Mouse (Mus musculus): Measurements from ENCODE around the gene Macrod2.

The Macrod2 gene

GRCm38 (mm10) chr2:142267836-142268235 is 1872.7 kb downstream of the Macrod2 start:
- no peak for DNase-seq

DNA sequence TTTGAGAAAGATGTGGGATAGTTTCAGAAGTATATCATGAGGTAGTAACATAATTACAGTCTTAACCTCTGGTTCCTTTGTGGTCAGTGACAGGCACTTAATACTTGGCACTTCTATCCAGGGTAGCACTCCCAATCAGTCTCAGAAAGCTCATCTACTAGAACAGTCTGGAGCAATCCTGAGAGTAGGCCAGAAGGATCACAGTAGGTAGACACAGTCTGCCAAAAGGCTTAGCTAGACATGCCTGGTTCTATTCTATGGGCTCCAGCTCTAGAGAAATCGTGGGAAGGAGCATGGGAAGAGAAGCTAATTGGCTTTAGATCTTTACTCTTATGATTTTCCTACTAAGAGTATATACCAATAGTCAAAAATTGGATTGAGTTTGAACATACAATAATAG is 1891.7 kb downstream of the Macrod2 start:
- DNase-seq, result no peak

DNA sequence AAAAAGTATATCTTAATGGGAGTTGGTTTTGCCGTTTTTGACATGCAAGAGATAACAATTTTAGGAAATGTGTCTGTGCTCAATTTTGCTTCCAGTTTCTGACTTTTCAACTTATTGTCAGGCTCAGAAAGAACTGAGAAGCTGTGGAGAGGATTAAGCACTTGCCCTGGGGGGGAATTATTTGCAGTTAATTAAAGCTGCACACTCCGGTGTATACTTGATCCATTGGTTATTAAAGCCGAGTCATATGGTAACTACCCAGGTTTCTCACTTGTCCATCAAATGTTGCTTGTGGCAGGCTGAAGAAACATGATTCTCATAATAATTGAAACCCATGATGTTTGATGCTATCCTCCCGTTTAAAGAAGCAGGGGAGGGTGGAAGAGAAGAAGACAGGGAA is 1899.7 kb downstream of the Macrod2 start:
- no peak for DNase-seq

- no peak for DNase-seq
Measured at GRCm38 (mm10) chr2:142303098-142303911, 1908.2 kb downstream of the Macrod2 start.

DNA sequence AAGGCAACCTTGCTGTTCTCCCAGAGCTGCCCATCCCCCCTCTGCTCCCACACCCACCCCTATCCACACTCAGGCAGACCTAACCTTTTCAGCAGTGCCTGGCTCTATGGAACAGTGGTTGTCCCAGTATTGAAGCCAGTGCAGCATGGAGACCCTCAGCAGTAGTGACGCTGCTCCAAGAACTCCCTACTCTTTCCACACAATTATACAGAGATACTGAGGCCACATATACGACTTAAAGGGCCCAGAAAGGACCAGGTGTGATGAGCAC is 1908.7 kb downstream of the Macrod2 start:
- no peak for DNase-seq

DNA sequence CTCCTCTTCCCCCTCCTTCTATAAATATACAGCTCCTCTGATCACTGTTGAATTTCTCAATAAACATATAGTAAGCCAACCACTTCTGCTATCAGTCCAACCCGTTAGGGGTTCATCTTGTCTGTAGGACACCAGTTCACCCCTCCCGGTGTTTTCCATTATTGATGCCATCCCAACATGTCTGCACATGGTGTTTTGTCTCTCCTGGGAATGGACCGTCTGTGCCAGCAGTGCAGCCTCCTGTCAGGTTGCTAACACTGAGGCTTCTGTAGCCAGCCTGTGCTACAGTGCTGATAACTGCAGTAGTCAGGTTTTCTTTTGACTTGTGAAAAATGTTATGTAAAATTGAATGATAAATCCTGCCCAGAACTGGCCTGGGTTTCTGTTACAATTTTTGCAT is 1928.0 kb downstream of the Macrod2 start:
- no peak for DNase-seq

DNA sequence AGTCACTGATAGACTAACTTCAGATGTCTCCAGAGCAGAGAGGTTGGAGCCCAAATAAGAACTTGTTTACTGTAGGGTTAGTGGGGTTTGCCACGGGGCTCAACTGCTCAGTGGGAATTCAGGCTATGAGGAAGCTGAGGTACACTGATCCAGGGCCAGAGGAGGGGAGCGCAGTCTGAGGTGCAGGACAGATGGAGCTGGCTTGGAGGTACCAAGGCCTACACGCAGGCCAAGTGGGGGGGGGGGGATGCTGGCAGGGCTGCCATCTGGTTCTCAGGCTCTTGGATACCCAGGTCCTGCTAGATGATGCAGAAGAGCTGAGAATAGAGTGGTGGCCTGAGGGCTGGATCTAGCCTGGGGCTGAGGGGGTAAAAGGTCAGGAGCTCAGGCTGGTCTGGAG is 1931.6 kb downstream of the Macrod2 start:
- DNase-seq, result no peak

DNA sequence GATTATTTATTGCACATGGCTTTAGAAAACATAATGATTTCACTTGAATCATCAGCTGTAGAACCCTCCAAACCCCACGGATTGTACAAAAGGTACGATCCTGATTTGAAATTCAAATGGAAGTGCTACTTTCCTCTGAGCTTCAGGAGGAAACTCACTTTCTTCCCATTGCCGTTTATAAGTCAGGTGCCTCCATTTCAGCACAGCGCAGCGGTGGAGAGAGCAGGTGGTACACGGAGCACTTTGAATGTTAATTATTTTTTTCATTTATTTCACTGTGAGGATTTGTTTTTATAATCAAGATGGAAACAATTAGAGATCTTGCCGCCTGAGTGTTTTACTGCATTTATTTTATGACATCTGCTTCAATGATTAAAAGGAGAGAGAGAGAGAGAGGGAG is 1934.7 kb downstream of the Macrod2 start:
- DNase-seq, result no peak

- DNase-seq, result no peak
Measured at GRCm38 (mm10) chr2:142334441-142335102, 1939.5 kb downstream of the Macrod2 start.

DNA sequence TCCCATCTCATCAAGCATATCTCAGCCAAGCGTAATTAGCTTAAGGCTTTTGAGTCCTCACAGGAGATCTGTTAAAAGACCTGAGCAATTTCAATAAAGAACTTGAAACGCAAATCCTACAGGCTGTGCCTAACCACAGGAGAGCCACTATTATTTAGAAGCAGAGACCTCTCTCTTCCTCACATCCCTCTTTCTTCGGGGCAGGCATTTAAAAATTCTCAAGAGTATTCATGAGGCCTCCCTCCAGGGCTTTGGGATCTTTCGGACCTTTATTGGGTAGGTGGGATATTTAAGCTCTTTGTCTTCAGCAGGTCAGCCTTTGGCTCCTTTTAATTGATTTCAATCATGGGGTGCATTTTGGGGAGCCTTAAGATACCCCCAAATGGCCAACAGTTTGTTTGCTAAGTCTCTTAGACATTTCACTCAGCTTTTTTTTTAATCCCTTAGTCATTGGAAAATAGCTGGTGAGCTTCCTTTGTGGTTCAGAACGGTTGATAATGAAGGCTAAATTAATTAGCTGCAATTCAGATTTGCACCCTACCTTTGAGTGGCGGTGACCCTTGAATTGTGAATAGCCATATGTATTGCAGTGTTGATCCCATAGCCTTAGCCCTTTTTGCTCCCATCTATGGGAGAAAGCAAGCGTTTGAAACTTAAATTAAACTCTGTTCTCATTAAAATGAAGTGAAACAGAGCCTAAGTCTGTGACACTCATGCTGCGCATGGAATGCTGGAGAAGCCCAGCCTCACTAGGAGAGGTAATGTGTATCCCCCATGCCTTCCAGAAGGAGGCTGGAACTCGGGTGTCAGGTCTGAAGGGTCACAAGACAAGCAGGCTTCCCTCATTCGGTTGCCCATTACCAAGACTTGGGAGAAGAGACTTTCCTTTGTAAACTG is 1940.2 kb downstream of the Macrod2 start:
- no peak for DNase-seq

DNA sequence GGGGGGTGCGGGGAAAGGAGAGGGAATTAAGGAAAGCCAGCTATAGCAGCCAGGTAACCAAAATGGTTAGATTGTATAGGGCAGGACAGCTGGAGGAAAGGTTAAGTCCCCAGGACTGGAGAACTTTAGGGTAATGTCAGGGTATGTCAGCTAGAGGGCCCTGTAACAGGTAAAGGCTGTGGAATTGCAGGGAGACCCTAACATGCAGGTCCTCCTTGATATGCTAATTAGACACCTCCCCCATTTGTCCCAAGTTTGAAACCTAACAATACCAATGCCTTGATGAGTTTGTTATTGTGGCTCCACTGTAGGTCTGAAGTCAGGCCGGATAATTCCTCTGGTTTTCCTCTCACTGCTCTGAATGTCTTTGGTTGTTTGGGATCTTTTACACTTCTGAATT is 1948.9 kb downstream of the Macrod2 start:
- no peak for DNase-seq

GRCm38 (mm10) chr2:142344758-142345157 is 1949.6 kb downstream of the Macrod2 start:
- DNase-seq, result no peak

GRCm38 (mm10) chr2:142349805-142350204 is 1954.7 kb downstream of the Macrod2 start:
- DNase-seq, result no peak

GRCm38 (mm10) chr2:142362888-142363287 is 1967.8 kb downstream of the Macrod2 start:
- no peak for DNase-seq

DNA sequence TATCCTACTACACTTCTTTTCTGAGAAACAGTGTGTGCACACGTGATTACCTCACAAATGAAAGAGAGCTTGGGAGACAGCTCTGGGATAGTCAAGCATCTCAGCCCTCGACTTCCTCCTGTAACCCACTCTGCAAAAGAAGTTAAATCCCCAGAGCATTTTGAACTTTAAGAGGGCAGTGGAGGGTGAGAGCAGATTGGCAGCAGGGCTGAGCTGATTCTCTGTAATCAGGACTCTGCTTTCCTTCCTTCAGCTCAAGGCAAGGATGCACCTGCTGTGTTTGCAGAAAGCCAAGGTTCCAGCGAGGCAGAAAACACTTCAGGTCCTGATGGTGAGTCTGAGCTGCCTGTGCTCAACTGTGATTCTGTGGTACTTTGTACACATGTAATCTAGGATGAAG is 1978.9 kb downstream of the Macrod2 start:
- DNase-seq, result no peak

GRCm38 (mm10) chr2:142380563-142380962 is 1985.5 kb downstream of the Macrod2 start:
- no peak for DNase-seq

DNA sequence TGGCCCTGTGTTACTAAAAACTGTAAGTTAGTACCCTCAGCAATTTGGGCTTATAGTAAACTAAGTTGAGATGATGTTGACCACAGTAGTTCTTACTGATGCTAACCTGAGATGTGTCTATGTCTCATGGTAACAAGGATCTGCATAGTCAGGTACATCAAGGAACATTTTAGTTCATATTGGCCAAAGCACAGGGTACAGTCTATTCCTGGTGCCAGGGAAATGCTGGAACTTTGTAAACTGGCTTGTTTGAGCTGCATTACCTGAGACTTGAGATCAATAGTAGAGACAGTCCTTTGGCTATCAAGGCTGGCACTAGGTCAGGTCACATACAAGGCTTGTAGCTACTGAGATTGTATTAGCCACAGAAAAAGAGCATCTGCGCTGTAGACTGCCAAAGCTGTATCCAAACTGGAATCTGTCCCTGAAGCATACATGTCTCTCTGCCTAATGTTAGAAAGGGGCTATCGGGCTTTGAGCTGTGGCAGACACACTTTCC is 1986.0 kb downstream of the Macrod2 start:
- DNase-seq, result no peak

GRCm38 (mm10) chr2:142393546-142393945 is 1998.4 kb downstream of the Macrod2 start:
- DNase-seq, result no peak

DNA sequence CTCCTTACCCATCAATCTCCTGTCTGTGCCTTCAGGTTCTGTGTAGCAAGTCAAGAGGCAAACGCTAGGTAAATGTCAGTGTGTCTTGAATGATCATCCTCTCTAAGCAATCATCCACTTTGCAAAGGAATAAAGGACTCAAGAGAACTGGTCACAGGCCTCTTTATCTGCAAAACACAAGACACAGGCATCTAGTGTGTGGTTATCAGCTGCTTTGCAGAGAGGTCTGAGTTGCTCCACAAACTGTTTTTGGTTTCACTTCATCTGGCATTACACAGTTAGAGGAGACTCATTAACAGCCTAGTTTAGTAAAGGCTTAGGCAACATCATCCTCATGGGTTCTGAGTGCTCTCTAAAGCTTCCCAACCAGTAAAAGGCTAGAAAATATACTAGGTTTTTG is 2004.4 kb downstream of the Macrod2 start:
- DNase-seq, result no peak

DNA sequence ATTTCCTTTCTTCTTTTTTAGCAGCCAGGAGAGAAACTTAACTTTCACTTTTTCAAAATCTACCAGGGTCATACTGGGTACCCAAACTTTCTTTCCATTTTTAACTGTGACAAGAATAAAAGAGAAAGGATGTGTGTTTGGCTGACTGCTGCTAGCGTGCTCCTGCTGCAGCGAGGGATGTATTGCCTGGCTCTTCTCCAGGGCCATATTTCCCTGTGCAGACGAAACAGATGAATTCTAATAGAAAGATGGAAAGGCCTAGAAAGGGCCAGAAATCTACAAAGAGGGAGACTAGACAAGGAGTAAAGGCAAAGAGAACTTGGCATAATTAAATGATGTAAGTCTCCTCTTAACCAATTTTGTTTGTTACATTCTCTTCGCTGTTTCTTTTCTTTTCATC is 2005.7 kb downstream of the Macrod2 start:
- no peak for DNase-seq

DNA sequence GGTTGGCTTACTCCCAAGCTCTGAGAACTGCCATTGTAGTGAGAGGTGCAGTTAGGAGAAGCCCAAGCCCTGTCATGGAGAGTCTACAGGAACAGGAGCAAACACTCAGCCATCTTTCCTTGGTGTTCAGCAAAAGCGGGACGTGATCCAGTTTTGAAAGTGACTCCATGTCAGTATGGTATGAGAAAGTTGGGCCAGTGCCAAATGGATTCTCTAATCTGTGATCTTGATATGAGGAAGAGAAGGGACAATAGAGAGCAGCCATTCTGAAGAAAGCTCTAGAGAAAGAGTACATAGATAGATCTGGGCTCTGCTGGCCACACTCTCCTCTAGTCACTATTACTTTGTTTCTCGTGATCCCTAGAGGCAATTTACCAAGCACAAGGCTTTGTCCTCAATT is 2006.2 kb downstream of the Macrod2 start:
- DNase-seq, result peak in 1 of 2 experiments; percentile 13

DNA sequence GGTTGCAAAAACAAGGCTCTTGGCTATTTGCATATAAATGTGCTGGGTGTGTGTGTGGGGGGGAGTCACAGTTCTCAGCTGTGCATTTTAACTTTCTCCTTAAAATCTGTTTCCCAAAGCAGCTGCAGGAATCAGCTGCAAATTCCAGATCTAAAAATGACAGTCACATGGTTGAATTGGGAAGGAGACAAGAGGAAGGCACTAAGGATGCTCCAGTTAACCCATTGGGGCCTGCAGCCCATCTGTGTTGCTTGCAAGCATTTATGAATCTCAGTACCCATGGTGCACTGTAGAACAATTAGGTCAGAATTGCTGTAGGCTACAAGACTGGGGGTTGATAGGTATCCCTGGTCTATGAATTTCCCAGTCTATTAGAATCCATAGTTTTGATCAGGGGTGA is 2008.3 kb downstream of the Macrod2 start:
- DNase-seq, result no peak

- DNase-seq, result no peak
Measured at GRCm38 (mm10) chr2:142404321-142404720, 2009.2 kb downstream of the Macrod2 start.

DNA sequence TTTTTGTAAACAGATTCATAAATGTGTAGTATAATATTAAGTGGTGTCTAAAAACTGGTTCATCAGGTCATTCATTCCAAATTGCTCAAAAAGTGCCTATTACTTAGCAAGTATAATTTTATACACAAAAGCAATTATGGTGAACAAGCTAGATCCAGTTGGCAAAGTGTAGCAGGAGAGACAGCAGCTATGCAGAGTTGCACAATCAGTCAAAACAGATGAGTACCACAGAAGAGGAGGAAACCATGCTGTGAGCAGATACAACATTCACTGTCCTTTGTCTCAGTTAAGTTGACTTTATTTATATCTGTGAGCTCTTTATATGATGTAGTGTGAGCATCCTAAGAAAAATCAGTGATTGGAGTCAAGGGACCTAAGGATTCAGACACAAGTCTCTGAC is 2012.2 kb downstream of the Macrod2 start:
- DNase-seq, result no peak
